Mouse (Mus musculus): ENCODE data around the gene Apopt1. TPM values are rescaled to one million over a fixed set of nuclear protein-coding genes. Genes with fewer than 3 reads are reported as not detected.
"Not testable (repeated sequence)": the region's sequence is repeated elsewhere in the genome, so short reads cannot be mapped to it uniquely, and the experiment has no call there.

The Apopt1 gene
- polyA plus RNA-seq, 1 experiment from 2014 or later = 63.4 TPM

- no peaks in the 10 kb centered on the region for H3K9me3 ChIP-seq (ENCODE audit: control insufficient read depth, low read length)
- peak overlapping the region; percentile 97 for H3K4me3 ChIP-seq (ENCODE audit: low read length)
- peaks cover 14% of the 10 kb centered on the region; the same call in 1 of the 2 replicates for H3K4me1 ChIP-seq (ENCODE audit: control insufficient read depth, insufficient read depth, low read length)
- ATAC-seq (ENCODE audit: low FRiP score, low TSS enrichment) = no peak; the same call in 1 of the 2 replicates
- H3K9ac ChIP-seq (ENCODE audit: low read depth, low read length) = peak overlapping the region; percentile 99
- WGBS = under 1% methylated on average over 29 of the region's 33 CpGs
- H3K27ac ChIP-seq (ENCODE audit: low read depth, low read length) = peak overlapping the region; percentile 82
- peak overlapping the region; percentile 75 for H3K4me2 ChIP-seq (replicated peaks; ENCODE audit: low read depth, low read length)
- H3K36me3 ChIP-seq (ENCODE audit: control insufficient read depth, insufficient read depth, low read length) = peaks cover 42% of the 10 kb centered on the region
- no peaks in the 10 kb centered on the region for H3K27me3 ChIP-seq (ENCODE audit: control insufficient read depth, insufficient read depth, low read length)
Observed at GRCm38 (mm10) chr12:111712476-111712875, 585 bp upstream of the Apopt1 start.

- Histone ChIP-seq H3K4me2 (replicated peaks; ENCODE audit: low read depth, low read length) (peak overlapping the region; percentile 48), H3K4me1 (ENCODE audit: control insufficient read depth, insufficient read depth, low read length) (peaks cover 19% of the 10 kb centered on the region), H3K9ac (ENCODE audit: low read depth, low read length) (peak overlapping the region; percentile 99; the same call in 1 of the 2 replicates), H3K4me3 (ENCODE audit: low read length) (peak overlapping the region; percentile 97), H3K36me3 (ENCODE audit: control insufficient read depth, insufficient read depth, low read length) (peaks cover 29% of the 10 kb centered on the region)
- ATAC-seq (ENCODE audit: low FRiP score, low TSS enrichment); H3K27ac ChIP-seq (ENCODE audit: low read depth, low read length); H3K9me3 ChIP-seq (ENCODE audit: control insufficient read depth, low read length); H3K27me3 ChIP-seq (ENCODE audit: control insufficient read depth, insufficient read depth, low read length): not testable (repeated sequence)
- 73% methylated on average over 6 of the region's 6 CpGs for WGBS
Observed at GRCm38 (mm10) chr12:111713880-111714279, 819 bp downstream of the Apopt1 start.

- no peak for ATAC-seq (ENCODE audit: low FRiP score, low TSS enrichment)
- WGBS = 96% methylated on average over 7 of the region's 7 CpGs
Observed at GRCm38 (mm10) chr12:111716505-111716904, 3.4 kb downstream of the Apopt1 start.

GRCm38 (mm10) chr12:111718656-111719055 is 5.6 kb downstream of the Apopt1 start:
- WGBS = 34% methylated on average over 8 of the region's 8 CpGs
- Histone ChIP-seq H3K4me3 (ENCODE audit: low read length) (no peak overlapping the region), H3K36me3 (ENCODE audit: control insufficient read depth, insufficient read depth, low read length) (peaks cover 13% of the 10 kb centered on the region; the same call in 1 of the 2 replicates), H3K9ac (ENCODE audit: low read depth, low read length) (no peak overlapping the region), H3K9me3 (ENCODE audit: control insufficient read depth, low read length) (no peaks in the 10 kb centered on the region), H3K27ac (ENCODE audit: low read depth, low read length) (peak overlapping the region; percentile 78), H3K4me2 (replicated peaks; ENCODE audit: low read depth, low read length) (no peak overlapping the region; the same call in 1 of the 2 replicates), H3K4me1 (ENCODE audit: control insufficient read depth, insufficient read depth, low read length) (peaks cover 11% of the 10 kb centered on the region), H3K27me3 (ENCODE audit: control insufficient read depth, insufficient read depth, low read length) (no peaks in the 10 kb centered on the region)
- peak; percentile 73 for ATAC-seq (ENCODE audit: low FRiP score, low TSS enrichment)

More at GRCm38 (mm10) chr12:111716505-111716904, 3.4 kb downstream of the Apopt1 start:
- Histone ChIP-seq H3K36me3 (ENCODE audit: control insufficient read depth, insufficient read depth, low read length) (peaks cover 7% of the 10 kb centered on the region; the same call in 1 of the 2 replicates), H3K4me2 (replicated peaks; ENCODE audit: low read depth, low read length) (no peak overlapping the region), H3K9ac (ENCODE audit: low read depth, low read length) (no peak overlapping the region), H3K27ac (ENCODE audit: low read depth, low read length) (no peak overlapping the region), H3K27me3 (ENCODE audit: control insufficient read depth, insufficient read depth, low read length) (no peaks in the 10 kb centered on the region), H3K4me1 (ENCODE audit: control insufficient read depth, insufficient read depth, low read length) (peaks cover 18% of the 10 kb centered on the region), H3K4me3 (ENCODE audit: low read length) (no peak overlapping the region), H3K9me3 (ENCODE audit: control insufficient read depth, low read length) (no peaks in the 10 kb centered on the region)

GRCm38 (mm10) chr12:111720222-111720621 is 7.2 kb downstream of the Apopt1 start:
- no peak for ATAC-seq (ENCODE audit: low FRiP score, low TSS enrichment)
- Histone ChIP-seq H3K27ac (ENCODE audit: low read depth, low read length) (no peak overlapping the region), H3K27me3 (ENCODE audit: control insufficient read depth, insufficient read depth, low read length) (no peaks in the 10 kb centered on the region), H3K4me3 (ENCODE audit: low read length) (no peak overlapping the region), H3K4me2 (replicated peaks; ENCODE audit: low read depth, low read length) (no peak overlapping the region), H3K4me1 (ENCODE audit: control insufficient read depth, insufficient read depth, low read length) (peaks cover 6% of the 10 kb centered on the region), H3K36me3 (ENCODE audit: control insufficient read depth, insufficient read depth, low read length) (peaks cover 19% of the 10 kb centered on the region; the same call in 1 of the 2 replicates), H3K9me3 (ENCODE audit: control insufficient read depth, low read length) (no peaks in the 10 kb centered on the region), H3K9ac (ENCODE audit: low read depth, low read length) (no peak overlapping the region)
- 89% methylated on average over 4 of the region's 4 CpGs for WGBS

GRCm38 (mm10) chr12:111722654-111723053 is 9.6 kb downstream of the Apopt1 start:
- ATAC-seq (ENCODE audit: low FRiP score, low TSS enrichment) = no peak
- Histone ChIP-seq H3K4me2 (replicated peaks; ENCODE audit: low read depth, low read length) (no peak overlapping the region), H3K9ac (ENCODE audit: low read depth, low read length) (no peak overlapping the region), H3K36me3 (ENCODE audit: control insufficient read depth, insufficient read depth, low read length) (peaks cover 15% of the 10 kb centered on the region; the same call in 1 of the 2 replicates), H3K4me1 (ENCODE audit: control insufficient read depth, insufficient read depth, low read length) (peaks cover 6% of the 10 kb centered on the region), H3K27me3 (ENCODE audit: control insufficient read depth, insufficient read depth, low read length) (no peaks in the 10 kb centered on the region), H3K9me3 (ENCODE audit: control insufficient read depth, low read length) (no peaks in the 10 kb centered on the region), H3K27ac (ENCODE audit: low read depth, low read length) (no peak overlapping the region), H3K4me3 (ENCODE audit: low read length) (no peak overlapping the region)
- 75% methylated on average over 9 of the region's 9 CpGs for whole genome bisulfite sequencing

- no peaks in the 10 kb centered on the region for H3K4me1 ChIP-seq (ENCODE audit: control insufficient read depth, insufficient read depth, low read length)
- H3K4me2 ChIP-seq (replicated peaks; ENCODE audit: low read depth, low read length) = no peak overlapping the region
- no peaks in the 10 kb centered on the region for H3K9me3 ChIP-seq (ENCODE audit: control insufficient read depth, low read length)
- no peak for ATAC-seq (ENCODE audit: low FRiP score, low TSS enrichment)
- peak overlapping the region; percentile 11; the same call in 1 of the 2 replicates for H3K27ac ChIP-seq (ENCODE audit: low read depth, low read length)
- H3K4me3 ChIP-seq (ENCODE audit: low read length) = no peak overlapping the region
- no peak overlapping the region for H3K9ac ChIP-seq (ENCODE audit: low read depth, low read length)
- 67% methylated on average over 6 of the region's 6 CpGs for WGBS
- peaks cover 18% of the 10 kb centered on the region; the same call in 1 of the 2 replicates for H3K36me3 ChIP-seq (ENCODE audit: control insufficient read depth, insufficient read depth, low read length)
- no peaks in the 10 kb centered on the region for H3K27me3 ChIP-seq (ENCODE audit: control insufficient read depth, insufficient read depth, low read length)
Observed at GRCm38 (mm10) chr12:111724638-111725337, 11.7 kb downstream of the Apopt1 start.

- Histone ChIP-seq H3K4me1 (ENCODE audit: control insufficient read depth, insufficient read depth, low read length) (no peaks in the 10 kb centered on the region), H3K4me3 (ENCODE audit: low read length) (no peak overlapping the region), H3K36me3 (ENCODE audit: control insufficient read depth, insufficient read depth, low read length) (peaks cover 18% of the 10 kb centered on the region; the same call in 1 of the 2 replicates), H3K9me3 (ENCODE audit: control insufficient read depth, low read length) (no peaks in the 10 kb centered on the region), H3K27ac (ENCODE audit: low read depth, low read length) (peak overlapping the region; percentile 11; the same call in 1 of the 2 replicates), H3K27me3 (ENCODE audit: control insufficient read depth, insufficient read depth, low read length) (no peaks in the 10 kb centered on the region), H3K9ac (ENCODE audit: low read depth, low read length) (no peak overlapping the region), H3K4me2 (replicated peaks; ENCODE audit: low read depth, low read length) (no peak overlapping the region)
- ATAC-seq (ENCODE audit: low FRiP score, low TSS enrichment) = no peak
- WGBS = 60% methylated on average over 12 of the region's 12 CpGs
Observed at GRCm38 (mm10) chr12:111725338-111726121, 12.5 kb downstream of the Apopt1 start.

All from kidney, embryonic 14.5 days (tissue).